Mouse (Mus musculus): ENCODE measurements around the gene Rnf169. TPM values are rescaled to one million over a fixed set of nuclear protein-coding genes. Genes with fewer than 3 reads are reported as not detected.
"Not testable (repeated sequence)": the region's sequence is repeated elsewhere in the genome, so short reads cannot be mapped to it uniquely, and the experiment has no call there.

Gene Rnf169
- total RNA-seq, 1 experiment from 2014 or later: 20.6 TPM

- ATAC-seq (replicated peaks; ENCODE audit: low read depth, poor library complexity, severe bottlenecking): 0 out of 2 replicates have a peak, but pooled peaks have one; percentile 47
These were observed 24.2 kb downstream of the Rnf169 start for GRCm38 (mm10) chr7:99956095-99956494.

- ATAC-seq (replicated peaks; ENCODE audit: low read depth, poor library complexity, severe bottlenecking): no peak
These were observed 26.0 kb downstream of the Rnf169 start for GRCm38 (mm10) chr7:99954212-99954611.

GRCm38 (mm10) chr7:99953442-99954098 is 26.7 kb downstream of the Rnf169 start:
- ATAC-seq (replicated peaks; ENCODE audit: low read depth, poor library complexity, severe bottlenecking): peak; percentile 50

DNA sequence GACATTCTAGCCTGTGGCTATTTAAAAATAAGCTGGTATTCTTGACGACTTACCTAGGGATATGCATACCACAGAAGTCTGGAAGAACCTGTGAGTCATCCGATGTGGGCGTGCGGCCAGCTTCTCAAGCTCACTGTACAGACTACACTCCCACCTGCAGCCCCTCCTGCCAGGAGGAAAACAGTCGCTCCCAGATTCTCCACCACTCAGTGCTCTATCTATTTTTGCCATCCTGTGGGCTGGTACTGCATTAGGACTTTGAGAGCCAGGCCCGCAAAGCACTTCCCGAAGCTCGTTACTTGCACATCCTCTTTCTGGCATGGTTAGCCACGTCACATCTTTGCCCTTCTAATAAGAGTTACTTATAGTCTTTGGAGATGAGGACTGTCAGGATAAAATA is 32.9 kb downstream of the Rnf169 start:
- ATAC-seq (replicated peaks; ENCODE audit: low read depth, poor library complexity, severe bottlenecking): 0 out of 2 replicates have a peak, but pooled peaks have one; percentile 29

DNA sequence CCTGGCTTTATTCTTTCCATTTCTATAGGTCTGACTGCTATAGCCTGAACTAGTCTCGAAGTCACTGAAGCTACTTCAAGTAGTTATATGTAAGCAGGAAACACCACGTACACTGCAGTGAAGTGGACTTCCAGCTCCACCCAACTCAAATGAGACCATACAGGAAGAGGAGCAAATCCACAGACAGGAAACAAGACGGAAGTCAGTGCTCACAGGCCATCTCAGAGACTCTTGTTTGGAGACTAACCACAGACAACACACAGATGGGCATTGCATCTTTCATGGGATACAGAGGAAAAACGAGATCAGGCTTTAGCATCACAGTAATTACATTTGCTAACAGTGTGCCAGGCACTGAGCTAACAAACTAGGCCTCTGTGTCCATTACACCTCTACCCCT is 33.9 kb downstream of the Rnf169 start:
- ATAC-seq (replicated peaks; ENCODE audit: low read depth, poor library complexity, severe bottlenecking): no peak

DNA sequence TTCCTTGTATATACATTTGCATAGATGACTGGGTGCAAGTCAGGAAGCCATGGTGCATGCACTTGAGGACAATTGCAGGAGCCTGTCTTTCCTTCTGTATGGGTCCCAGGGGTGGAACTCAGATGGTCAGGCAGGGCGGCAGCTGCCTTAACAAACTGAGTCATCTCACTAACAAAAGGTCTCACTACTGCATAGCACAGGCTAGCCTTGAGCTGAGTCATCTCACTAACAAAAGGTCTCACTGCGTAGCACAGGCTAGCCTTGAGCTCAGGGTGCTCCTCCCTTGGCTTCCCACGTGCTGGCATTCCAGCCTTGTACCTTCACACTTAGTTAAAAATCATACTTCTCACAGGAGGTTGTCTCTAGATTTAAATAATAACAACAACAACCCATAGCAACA is 34.3 kb downstream of the Rnf169 start:
- no peak for ATAC-seq (replicated peaks; ENCODE audit: low read depth, poor library complexity, severe bottlenecking)

DNA sequence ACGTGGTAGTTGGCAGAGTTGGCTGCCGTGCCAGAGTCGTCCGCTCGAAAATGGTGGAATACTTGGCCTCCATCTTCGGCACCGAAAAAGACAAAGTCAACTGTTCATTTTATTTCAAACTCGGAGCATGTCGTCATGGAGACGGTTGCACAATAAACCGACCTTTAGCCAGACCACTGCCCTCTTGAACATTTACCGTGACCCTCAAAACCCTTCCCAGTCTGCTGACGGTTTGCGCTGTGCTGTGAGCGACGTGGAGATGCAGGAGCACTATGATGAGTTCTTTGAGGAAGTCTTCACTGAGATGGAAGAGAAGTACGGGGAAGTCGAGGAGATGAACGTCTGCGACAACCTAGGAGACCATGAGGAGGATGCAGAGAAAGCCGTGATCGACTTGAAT is 35.2 kb downstream of the Rnf169 start:
- not testable (repeated sequence) for ATAC-seq (replicated peaks; ENCODE audit: low read depth, poor library complexity, severe bottlenecking)

DNA sequence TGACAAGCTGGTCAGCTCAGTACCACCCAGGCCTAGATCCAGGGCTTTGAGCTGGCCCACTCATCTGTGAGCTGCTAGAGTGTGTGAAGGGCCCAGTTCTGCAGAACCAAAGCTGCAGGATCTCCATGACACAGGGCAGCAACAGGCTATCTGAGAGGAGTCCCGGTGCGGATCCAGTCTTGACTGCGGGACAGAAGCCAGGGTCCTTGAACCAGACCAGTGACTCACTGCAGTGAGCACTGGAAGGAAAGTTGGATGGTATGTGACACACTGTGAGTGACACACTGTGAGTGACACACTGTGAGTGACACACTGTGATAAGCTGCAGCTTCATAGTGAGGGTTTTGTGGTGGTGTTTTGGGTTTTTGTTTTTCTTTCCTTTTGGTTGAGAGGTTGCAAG is 35.7 kb downstream of the Rnf169 start:
- ATAC-seq (replicated peaks; ENCODE audit: low read depth, poor library complexity, severe bottlenecking): no peak

GRCm38 (mm10) chr7:99940669-99941068 is 39.6 kb downstream of the Rnf169 start:
- no peak for ATAC-seq (replicated peaks; ENCODE audit: low read depth, poor library complexity, severe bottlenecking)

DNA sequence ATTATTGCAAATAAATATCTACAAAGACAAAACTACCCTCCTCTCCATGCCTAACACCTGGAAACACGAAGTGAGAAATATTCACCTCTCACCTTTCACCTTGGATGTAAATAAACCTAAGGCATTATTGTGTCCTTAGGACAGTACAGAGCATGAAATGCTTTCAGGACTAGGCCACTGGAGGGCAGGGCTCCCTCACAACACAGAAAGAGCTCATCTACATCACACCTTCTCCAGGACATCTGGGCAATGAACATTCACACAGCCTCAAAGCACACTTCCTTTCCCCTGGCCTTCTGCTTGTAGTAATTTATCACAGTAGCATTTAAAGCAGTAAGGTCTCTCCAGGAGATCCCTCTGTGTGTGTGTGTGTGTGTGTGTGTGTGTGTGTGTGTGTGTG is 44.5 kb downstream of the Rnf169 start:
- no peak for ATAC-seq (replicated peaks; ENCODE audit: low read depth, poor library complexity, severe bottlenecking)

- ATAC-seq (replicated peaks; ENCODE audit: low read depth, poor library complexity, severe bottlenecking): peak; percentile 58; the same call in 1 of the 2 replicates
These were observed 53.1 kb downstream of the Rnf169 start for GRCm38 (mm10) chr7:99926916-99927714.

GRCm38 (mm10) chr7:99920416-99920815 is 59.8 kb downstream of the Rnf169 start:
- no peak for ATAC-seq (replicated peaks; ENCODE audit: low read depth, poor library complexity, severe bottlenecking)

DNA sequence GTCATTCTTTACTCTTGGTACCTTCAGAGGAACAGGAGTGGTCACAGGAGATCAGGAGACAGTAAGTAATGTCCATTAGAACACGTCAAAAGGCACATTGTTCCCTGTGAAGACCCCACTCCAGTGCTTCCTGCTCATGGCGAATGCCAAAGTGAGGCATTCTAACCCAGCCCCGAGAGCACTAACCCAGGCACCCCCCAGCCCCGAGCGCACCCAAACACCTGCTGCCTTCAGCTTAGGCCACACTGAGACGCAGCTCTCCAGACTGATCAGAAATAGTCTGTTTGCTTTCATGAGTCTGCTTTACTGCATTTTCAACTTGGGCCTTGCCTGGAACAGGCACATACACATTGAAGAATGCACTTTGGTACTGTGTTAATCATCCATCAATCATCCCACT is 60.3 kb downstream of the Rnf169 start:
- no peak for ATAC-seq (replicated peaks; ENCODE audit: low read depth, poor library complexity, severe bottlenecking)

DNA sequence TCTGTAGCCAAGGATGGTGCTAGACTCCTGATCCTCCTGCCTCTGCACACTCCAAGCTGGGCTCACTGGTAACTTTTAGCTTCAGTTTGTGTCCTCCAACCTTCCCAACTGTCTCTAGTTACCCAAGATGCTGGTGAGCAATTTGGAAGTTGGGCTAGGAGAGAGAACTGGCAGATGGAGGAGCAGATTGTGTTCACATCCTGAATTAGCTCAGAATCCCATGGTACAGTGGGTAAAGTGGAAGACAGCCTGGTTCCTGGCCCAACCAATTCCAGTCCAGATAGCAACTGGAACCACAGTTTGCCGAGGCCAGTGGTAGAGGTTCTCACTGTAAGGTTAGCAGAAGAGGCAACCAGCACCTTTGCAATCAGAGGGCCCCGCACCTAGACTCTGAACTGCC is 61.1 kb downstream of the Rnf169 start:
- no peak for ATAC-seq (replicated peaks; ENCODE audit: low read depth, poor library complexity, severe bottlenecking)

DNA sequence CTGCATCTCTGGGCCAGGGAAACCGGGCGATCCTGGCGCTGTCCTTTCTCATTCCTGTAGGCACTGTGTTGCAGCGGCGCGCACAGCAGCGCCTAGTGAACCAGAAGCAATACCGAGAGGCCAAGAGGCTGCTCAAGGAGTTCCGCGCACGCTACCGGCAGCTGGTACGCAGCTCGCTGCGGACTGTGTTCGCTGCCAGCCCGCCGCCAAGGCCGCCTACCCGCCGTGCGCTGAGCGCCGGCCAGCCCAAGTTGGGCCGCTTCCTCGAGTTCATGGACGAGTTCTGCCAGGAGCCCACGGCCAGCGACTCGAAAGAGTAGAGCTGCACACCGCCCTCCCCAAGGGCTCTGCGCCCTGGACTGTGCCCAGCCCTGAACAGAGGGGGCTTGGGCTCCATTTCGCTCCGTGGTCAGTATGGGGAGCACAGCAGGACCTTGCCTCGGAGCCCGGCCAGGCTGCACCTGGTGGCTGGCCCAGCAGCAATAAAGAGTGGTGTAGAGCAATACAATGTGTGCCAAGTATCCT is 62.9 kb downstream of the Rnf169 start:
- ATAC-seq (replicated peaks; ENCODE audit: low read depth, poor library complexity, severe bottlenecking): peak; percentile 51

DNA sequence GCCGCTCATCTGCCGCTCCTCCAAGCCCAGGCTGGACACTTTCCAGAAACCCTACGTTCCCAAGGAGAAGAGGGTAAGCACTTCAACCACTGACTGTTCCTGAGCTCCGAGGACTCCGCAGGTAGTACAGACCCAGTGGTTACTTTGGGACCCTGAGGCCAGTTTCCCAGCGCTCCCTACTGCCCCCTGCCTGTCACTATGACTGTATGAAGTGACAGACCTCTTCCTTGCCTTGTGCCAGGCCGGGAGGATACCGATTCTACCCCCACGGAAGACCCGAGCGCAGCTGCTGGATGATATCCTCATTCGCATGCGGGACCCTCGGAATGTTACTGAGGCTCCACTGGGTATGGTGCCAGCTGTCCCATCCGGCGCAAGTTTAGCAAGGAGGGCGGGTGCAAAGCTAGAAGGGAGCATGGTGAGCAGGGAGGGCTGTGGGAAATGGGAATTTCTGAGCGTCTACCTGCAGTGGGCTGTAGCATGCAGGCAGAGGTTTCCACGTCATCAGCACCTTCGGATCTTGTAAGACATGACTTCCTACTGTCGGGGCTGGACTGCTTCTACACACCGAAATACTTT is 63.4 kb downstream of the Rnf169 start:
- peak; percentile 67 for ATAC-seq (replicated peaks; ENCODE audit: low read depth, poor library complexity, severe bottlenecking)

DNA sequence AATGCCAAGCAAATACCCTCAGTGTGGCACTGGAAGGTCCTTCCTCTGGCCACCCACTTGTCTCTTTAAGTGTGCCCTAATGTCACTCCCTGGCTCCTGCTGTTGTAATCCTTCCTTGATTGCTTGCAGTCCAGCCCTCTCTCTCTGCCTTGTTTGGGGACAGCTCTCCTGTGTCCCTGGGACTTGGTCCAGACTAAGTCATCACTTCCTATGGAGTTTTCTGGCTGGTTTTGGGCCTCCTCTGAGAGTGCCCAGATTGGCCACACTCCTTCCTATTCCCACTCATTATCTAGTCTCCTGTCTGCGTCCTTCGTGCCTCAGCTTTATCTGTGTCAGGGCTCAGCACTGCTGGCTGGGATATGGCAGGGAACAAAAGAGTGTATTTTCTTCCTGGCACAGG is 64.7 kb downstream of the Rnf169 start:
- ATAC-seq (replicated peaks; ENCODE audit: low read depth, poor library complexity, severe bottlenecking): no peak

DNA sequence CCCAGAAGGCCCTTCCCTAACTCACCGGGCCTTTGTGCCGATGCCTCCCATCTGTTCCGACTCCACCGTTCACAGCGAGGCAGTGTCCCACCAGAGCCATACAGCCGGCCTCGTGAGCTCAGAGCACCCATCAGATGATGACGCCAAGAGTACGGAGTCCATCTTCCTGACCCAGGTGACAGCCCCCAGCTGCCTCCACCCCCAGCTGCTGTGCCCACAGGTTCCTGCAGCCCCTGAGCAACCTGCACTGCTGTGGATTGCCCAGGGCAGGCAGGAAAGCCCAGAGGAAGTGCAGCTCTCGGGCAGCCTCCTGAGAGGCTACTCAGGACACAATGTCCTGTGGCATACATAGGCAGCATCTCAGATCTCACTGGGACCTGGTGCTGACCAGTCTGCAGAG is 65.9 kb downstream of the Rnf169 start:
- no peak for ATAC-seq (replicated peaks; ENCODE audit: low read depth, poor library complexity, severe bottlenecking)

DNA sequence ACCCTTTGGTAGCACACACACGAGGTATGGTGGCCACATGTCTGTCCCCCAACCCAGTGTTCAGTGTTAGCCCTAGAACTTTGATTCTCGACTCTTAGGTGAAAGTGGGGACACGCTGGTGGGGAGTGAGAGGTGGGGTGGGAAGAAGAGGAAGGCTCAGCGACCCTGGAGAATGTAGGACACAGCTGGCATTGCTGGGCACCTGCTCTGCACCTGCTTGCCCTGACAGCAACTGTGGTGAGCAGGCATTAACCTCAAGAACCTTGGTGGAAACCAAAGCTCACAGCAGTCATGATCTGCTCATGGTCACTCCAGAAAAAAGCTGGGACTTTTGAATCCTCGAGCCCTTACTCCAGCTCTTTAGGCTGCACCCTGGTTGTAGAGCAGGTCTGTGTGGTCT is 69.2 kb downstream of the Rnf169 start:
- ATAC-seq (replicated peaks; ENCODE audit: low read depth, poor library complexity, severe bottlenecking): no peak

GRCm38 (mm10) chr7:99907463-99907862 is 72.8 kb downstream of the Rnf169 start:
- no peak; the same call in 1 of the 2 replicates for ATAC-seq (replicated peaks; ENCODE audit: low read depth, poor library complexity, severe bottlenecking)

- ATAC-seq (replicated peaks; ENCODE audit: low read depth, poor library complexity, severe bottlenecking): no peak
These were observed 73.9 kb downstream of the Rnf169 start for GRCm38 (mm10) chr7:99906346-99906745.
